Mouse (Mus musculus): ENCODE measurements around the gene Timp2.

GRCm38 (mm10) chr11:118318678-118319077 is 36.9 kb downstream of the Timp2 start:
- no peak; the same call in 1 of the 2 replicates for TF ChIP-seq CTCF (IDR thresholded peaks at IDR 0.05; ENCODE audit: low read depth, low read length)
- TF ChIP-seq POLR2AphosphoS5 (IDR thresholded peaks at IDR 0.05; ENCODE audit: insufficient replicate concordance, low read depth, low read length), result no peak
- no peak for TF ChIP-seq TAL1 (conservative IDR thresholded peaks at IDR 0.05; ENCODE audit: low read depth, low read length)
- TF ChIP-seq GATA1 (IDR thresholded peaks at IDR 0.05; ENCODE audit: borderline replicate concordance, low read length), result no peak
- TF ChIP-seq GATA2 (IDR thresholded peaks at IDR 0.05; ENCODE audit: borderline replicate concordance, low read depth, low read length), result no peak

Data from G1E (cell line).